Mouse (Mus musculus) bone marrow, adult 2 months (tissue): ENCODE data around the gene Msx1. TPM values are rescaled to one million over a fixed set of nuclear protein-coding genes. Genes with fewer than 3 reads are reported as not detected.

ENCODE experiments used
- H3K27ac ChIP-seq: fragments of 200-500 bp; 2 replicates; pipeline ENCODE4 v1.5.1; 2012; ENCODE audit warnings: low read depth, mild to moderate bottlenecking, control low read depth, inconsistent platforms, low read length; ENCODE audit not compliant: control insufficient read depth, poor library complexity, insufficient read depth
- H3K4me1 ChIP-seq: fragments of 200-500 bp; 2 replicates; pipeline ENCODE4 v1.6.1; 2011; ENCODE audit warnings: low read length; ENCODE audit not compliant: control insufficient read depth, insufficient read depth
- H3K4me3 ChIP-seq: fragments of 200-500 bp; replicated peaks from 2 replicates; pipeline ENCODE3; 2011; ENCODE audit warnings: mild to moderate bottlenecking, low read depth, low read length, control low read depth; ENCODE audit not compliant: control insufficient read depth
- CTCF ChIP-seq: fragments of 200-500 bp; IDR thresholded peaks from 2 replicates; pipeline ENCODE4 v1.5.1; 2011; ENCODE audit warnings: low read length, control low read depth; ENCODE audit not compliant: control insufficient read depth, insufficient read depth
- POLR2A ChIP-seq: fragments of 200-500 bp; IDR thresholded peaks from 2 replicates; pipeline ENCODE4 v1.6.1; 2011; ENCODE audit warnings: low read depth, mild to moderate bottlenecking, control low read depth, low read length, borderline replicate concordance; ENCODE audit not compliant: control insufficient read depth
- WGBS: fragments of 180-500 bp; shearing (Covaris S2); methylation state at CpG from one replicate; pipeline ENCODE4 v1.1.7; 2018; 5-methylcytosine and 5-hydroxymethylcytosine counted together
- polyA plus RNA-seq: library from polyadenylated mRNA; stranded (reverse); fragments of >200 nt; gene quantifications from 2 replicates; pipeline ENCODE4 v1.2.4, GENCODE M21; 2011; ENCODE audit warnings: low replicate concordance; ENCODE audit not compliant: missing spikeins, insufficient read depth, insufficient read length

Msx1 gene
- polyA plus RNA-seq, 1 experiment, result not detected

- Histone ChIP-seq H3K4me1 (no peaks in the 10 kb centered on the region), H3K27ac (no peak overlapping the region), H3K4me3 (no peak overlapping the region)
- 75% methylated on average over 6 of the region's 6 CpGs for WGBS
- no peak for TF ChIP-seq CTCF
- no peak for TF ChIP-seq POLR2A
Measured at GRCm38 (mm10) chr5:37797251-37797650, 27.1 kb downstream of the Msx1 start.

GRCm38 (mm10) chr5:37796751-37797150 is 27.6 kb downstream of the Msx1 start:
- TF ChIP-seq POLR2A (no peak), CTCF (no peak)
- Histone ChIP-seq H3K27ac (no peak overlapping the region), H3K4me1 (no peaks in the 10 kb centered on the region), H3K4me3 (no peak overlapping the region)
- WGBS, result 66% methylated on average over 5 of the region's 5 CpGs

- Histone ChIP-seq H3K4me3 (no peak overlapping the region), H3K4me1 (no peaks in the 10 kb centered on the region), H3K27ac (no peak overlapping the region)
- 88% methylated on average over 6 of the region's 6 CpGs for WGBS
- TF ChIP-seq CTCF (no peak), POLR2A (no peak)
Measured at GRCm38 (mm10) chr5:37795691-37796090, 28.7 kb downstream of the Msx1 start.

GRCm38 (mm10) chr5:37792154-37792553 is 32.2 kb downstream of the Msx1 start:
- WGBS, result 43% methylated on average over 5 of the region's 5 CpGs
- no peak overlapping the region for H3K27ac ChIP-seq
- H3K4me3 ChIP-seq, result no peak overlapping the region
- TF ChIP-seq POLR2A (no peak), CTCF (no peak)
- no peaks in the 10 kb centered on the region for H3K4me1 ChIP-seq

DNA sequence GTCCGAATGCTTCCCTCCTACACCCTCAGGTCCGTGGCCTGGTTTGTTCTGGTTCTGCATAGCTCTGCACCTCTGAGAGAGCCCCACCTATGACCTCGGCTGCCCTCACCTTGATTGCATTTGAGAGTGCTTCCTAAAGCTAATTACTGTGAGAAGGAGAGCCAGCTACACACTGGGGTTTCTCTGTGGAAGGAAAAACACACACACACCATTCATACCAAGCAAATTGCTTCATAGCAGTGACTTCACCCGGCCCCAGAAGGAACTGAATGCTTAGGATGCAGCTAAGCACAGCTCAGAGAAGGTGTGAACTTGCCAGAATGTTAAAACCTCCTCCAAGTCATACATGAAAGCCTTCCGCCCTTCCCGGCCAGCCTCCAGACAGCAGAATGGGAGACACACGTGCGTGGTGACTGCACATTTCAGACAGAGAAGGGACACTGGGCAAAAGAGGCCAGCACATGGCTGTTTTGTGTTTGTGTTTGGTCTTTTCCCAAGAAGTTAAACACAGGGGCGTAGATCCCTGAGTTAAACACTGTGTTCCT is 39.5 kb downstream of the Msx1 start:
- TF ChIP-seq CTCF (no peak), POLR2A (no peak)
- no peak overlapping the region for H3K27ac ChIP-seq
- no peaks in the 10 kb centered on the region for H3K4me1 ChIP-seq
- H3K4me3 ChIP-seq, result no peak overlapping the region
- WGBS, result 73% methylated on average over 9 of the region's 9 CpGs

DNA sequence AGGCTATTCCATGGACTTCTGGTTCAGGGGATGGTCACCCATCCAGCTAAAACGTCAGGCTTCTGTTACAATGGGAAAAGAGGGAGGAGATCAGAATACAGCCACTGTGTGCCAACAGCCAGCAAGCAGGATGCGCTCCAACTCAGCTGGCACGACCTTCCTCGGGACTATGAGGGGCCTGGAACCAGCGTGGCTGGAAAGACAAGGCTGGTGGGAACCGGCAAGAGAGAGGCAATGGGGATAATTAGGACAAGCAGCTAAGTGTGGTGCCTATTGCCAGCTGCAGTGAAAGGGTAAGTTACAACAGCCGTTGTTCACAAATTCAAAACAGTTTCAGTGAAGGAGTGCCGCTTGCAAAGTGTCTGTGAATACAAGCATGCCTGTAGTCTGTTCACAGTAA is 41.1 kb downstream of the Msx1 start:
- H3K27ac ChIP-seq, result no peak overlapping the region
- no peak overlapping the region for H3K4me3 ChIP-seq
- TF ChIP-seq CTCF, result no peak
- TF ChIP-seq POLR2A, result no peak
- 62% methylated on average over 8 of the region's 8 CpGs for WGBS
- no peaks in the 10 kb centered on the region for H3K4me1 ChIP-seq

DNA sequence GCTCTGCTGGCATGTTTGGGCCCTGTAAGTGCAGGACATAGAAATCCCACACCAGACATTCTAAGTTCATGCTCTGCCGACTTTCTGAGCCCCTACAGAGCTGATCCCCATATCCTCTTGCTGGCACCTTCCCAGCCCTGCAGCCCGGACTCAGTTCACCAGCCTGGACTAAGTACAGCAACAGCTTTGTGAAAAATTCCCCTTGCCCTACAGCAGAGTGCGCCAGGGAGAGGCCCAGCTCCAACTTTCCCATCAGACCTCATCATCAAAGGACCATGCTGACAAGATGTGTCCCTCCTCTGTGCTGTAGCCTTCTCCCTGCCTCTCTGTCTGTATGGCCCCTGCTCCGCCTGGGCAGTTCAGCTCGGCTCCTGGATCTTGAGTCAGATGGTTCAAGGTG is 48.7 kb downstream of the Msx1 start:
- Histone ChIP-seq H3K4me1 (no peaks in the 10 kb centered on the region), H3K4me3 (no peak overlapping the region), H3K27ac (no peak overlapping the region)
- TF ChIP-seq CTCF, result no peak
- TF ChIP-seq POLR2A, result no peak
- WGBS, result 56% methylated on average over 5 of the region's 5 CpGs

DNA sequence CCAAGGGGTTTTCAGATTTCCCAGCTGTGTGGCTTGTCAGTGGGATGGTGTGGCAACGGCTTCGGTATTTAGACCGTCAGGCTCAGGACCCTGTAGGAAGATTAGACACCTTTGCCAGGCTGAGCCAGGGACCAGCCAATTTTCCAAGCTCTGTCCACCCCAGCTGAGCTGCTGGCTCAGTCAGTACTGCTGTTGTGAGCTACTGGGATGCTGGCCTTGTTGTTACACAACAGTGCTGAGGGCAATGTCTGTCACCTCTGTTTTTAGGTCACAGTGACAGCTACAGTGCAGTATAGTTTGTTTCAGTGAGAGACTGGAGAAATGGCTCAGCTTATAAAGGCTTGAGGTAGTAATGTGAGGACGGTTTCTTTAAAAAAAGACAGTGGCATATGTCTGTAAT is 50.4 kb downstream of the Msx1 start:
- Histone ChIP-seq H3K4me1 (no peaks in the 10 kb centered on the region), H3K4me3 (no peak overlapping the region), H3K27ac (no peak overlapping the region)
- TF ChIP-seq CTCF, result no peak
- WGBS, result 72% methylated on average over 4 of the region's 4 CpGs

- Histone ChIP-seq H3K4me1 (no peaks in the 10 kb centered on the region), H3K27ac (no peak overlapping the region), H3K4me3 (no peak overlapping the region)
- TF ChIP-seq POLR2A (no peak), CTCF (no peak)
- 76% methylated on average over 6 of the region's 6 CpGs for WGBS
Measured at GRCm38 (mm10) chr5:37770870-37771269, 53.5 kb downstream of the Msx1 start.

Other genes starting within 250 kb of the Msx1 start
- gene Stk32b, start 107.4 kb downstream of the Msx1 start, polyA plus RNA-seq, result not detected in 2 replicates
- 2.3 TPM in 1 of 2 replicates, not detected in the other for gene Cytl1, start 89.1 kb downstream of the Msx1 start, polyA plus RNA-seq
- 7.1 and 11.9 TPM in 2 replicates for gene Stx18, start 214.2 kb upstream of the Msx1 start, polyA plus RNA-seq